Mouse (Mus musculus) MEL (cell line): Measurements from ENCODE around the gene Gm38392. TPM values are rescaled to one million over a fixed set of nuclear protein-coding genes. Genes with fewer than 3 reads are reported as not detected.

Source experiments
- DNase-seq: peaks from one replicate; pipeline ENCODE4 v3.0.0; 2011; ENCODE audit warnings: low read depth, low spot score
- H3K27ac ChIP-seq: 2 replicates; pipeline ENCODE4 v1.5.1; 2012; ENCODE audit warnings: low read depth, mild to moderate bottlenecking, control low read depth, low read length, moderate library complexity; ENCODE audit not compliant: control insufficient read depth
- H3K27me3 ChIP-seq, 2 experiments: fragments of 150-350 bp in 1 of 2; sonication (generic) in 1 of 2; 2 replicates each; pipeline ENCODE4 v1.6.1; 2012; ENCODE audit warnings: low read length in 2 of 2, mild to moderate bottlenecking in 2 of 2, improper control_type of control experiment in 1 of 2, moderate library complexity in 1 of 2; ENCODE audit not compliant: insufficient read depth in 2 of 2, control insufficient read depth in 1 of 2
- H3K36me3 ChIP-seq, 2 experiments: 2 replicates each; pipeline ENCODE4 v1.6.1; 2012 to 2014; ENCODE audit warnings: low read length in 2 of 2, improper control_type of control experiment in 1 of 2, inconsistent platforms in 1 of 2, mild to moderate bottlenecking in 1 of 2; ENCODE audit not compliant: insufficient read depth in 2 of 2, control insufficient read depth in 1 of 2
- H3K4me1 ChIP-seq, 2 experiments: fragments of 150-350 bp in 1 of 2; sonication (generic) in 1 of 2; 2 replicates each; pipeline ENCODE4 v1.6.1; 2012; ENCODE audit warnings: low read length in 2 of 2, improper control_type of control experiment in 1 of 2, mild to moderate bottlenecking in 1 of 2; ENCODE audit not compliant: insufficient read depth in 2 of 2, control insufficient read depth in 1 of 2
- H3K4me3 ChIP-seq, 2 experiments: fragments of 150-350 bp in 1 of 2; sonication (generic) in 1 of 2; 2 replicates each; pipeline ENCODE4 v1.5.1; 2012; ENCODE audit warnings: low read depth in 2 of 2, low read length in 2 of 2, mild to moderate bottlenecking in 2 of 2, moderate library complexity in 2 of 2, control low read depth in 1 of 2, improper control_type of control experiment in 1 of 2; ENCODE audit not compliant: control insufficient read depth in 1 of 2, insufficient read depth in 1 of 2
- H3K79me2 ChIP-seq: 2 replicates; pipeline ENCODE4 v1.6.1; 2012; ENCODE audit warnings: mild to moderate bottlenecking, low read length, moderate library complexity; ENCODE audit not compliant: control insufficient read depth, poor library complexity, insufficient read depth
- H3K9ac ChIP-seq: 2 replicates; pipeline ENCODE4 v1.6.1; 2012; ENCODE audit warnings: low read depth, mild to moderate bottlenecking, control low read depth, low read length, moderate library complexity; ENCODE audit not compliant: control insufficient read depth, poor library complexity, severe bottlenecking
- H3K9me3 ChIP-seq: fragments of 150-350 bp; sonication (generic); replicated peaks from 2 replicates; pipeline ENCODE4 v1.6.1; 2012; ENCODE audit warnings: mild to moderate bottlenecking, low read length, improper control_type of control experiment, moderate library complexity; ENCODE audit not compliant: insufficient read depth
- BHLHE40 ChIP-seq: IDR thresholded peaks from 2 replicates; pipeline ENCODE4 v1.6.1; 2012; ENCODE audit warnings: low read depth, mild to moderate bottlenecking, inconsistent platforms, low read length, improper control_type of control experiment, borderline replicate concordance
- CHD2 ChIP-seq: IDR thresholded peaks from 2 replicates; pipeline ENCODE4 v1.6.1; 2011; ENCODE audit warnings: low read length, improper control_type of control experiment
- CTCF ChIP-seq, 3 experiments: IDR thresholded peaks in 2 of 3; conservative IDR thresholded peaks in 1 of 3; 2 replicates each; pipeline ENCODE4 v1.5.1; 2011 to 2012; ENCODE audit warnings: low read length in 3 of 3, low read depth in 2 of 3, mild to moderate bottlenecking in 2 of 3, improper control_type of control experiment in 1 of 3, inconsistent platforms in 1 of 3, mixed read lengths in 1 of 3, moderate library complexity in 1 of 3; ENCODE audit not compliant: control insufficient read depth in 1 of 3, insufficient read depth in 1 of 3, poor library complexity in 1 of 3, severe bottlenecking in 1 of 3
- E2F4 ChIP-seq: IDR thresholded peaks from 2 replicates; pipeline ENCODE4 v1.6.1; 2011; ENCODE audit warnings: low read depth, low read length, improper control_type of control experiment, borderline replicate concordance
- GABPA ChIP-seq: IDR thresholded peaks from 2 replicates; pipeline ENCODE4 v1.6.1; 2012; ENCODE audit warnings: low read depth, mild to moderate bottlenecking, inconsistent platforms, low read length, improper control_type of control experiment, moderate library complexity
- KAT2A ChIP-seq: conservative IDR thresholded peaks from 2 replicates; pipeline ENCODE4 v1.6.1; 2012; ENCODE audit warnings: low read depth, low read length, improper control_type of control experiment, inconsistent platforms
- MAFK ChIP-seq: IDR thresholded peaks from 2 replicates; pipeline ENCODE4 v1.6.1; 2011; ENCODE audit warnings: low read depth, mild to moderate bottlenecking, low read length, improper control_type of control experiment, borderline replicate concordance
- MAX ChIP-seq: IDR thresholded peaks from 2 replicates; pipeline ENCODE4 v1.6.1; 2011; ENCODE audit warnings: low read length, improper control_type of control experiment
- NELFE ChIP-seq: IDR thresholded peaks from 2 replicates; pipeline ENCODE4 v1.6.1; 2011; ENCODE audit warnings: low read depth, low read length, improper control_type of control experiment
- RAD21 ChIP-seq: IDR thresholded peaks from 2 replicates; pipeline ENCODE4 v1.6.1; 2011; ENCODE audit warnings: mild to moderate bottlenecking, low read depth, low read length, improper control_type of control experiment
- TAL1 ChIP-seq: IDR thresholded peaks from 2 replicates; pipeline ENCODE4 v1.6.1; 2012; ENCODE audit warnings: mild to moderate bottlenecking, inconsistent platforms, low read length, moderate library complexity, mixed read lengths
- TBP ChIP-seq: IDR thresholded peaks from 2 replicates; pipeline ENCODE4 v1.8.0; 2011; ENCODE audit warnings: low read depth, low read length, improper control_type of control experiment
- UBTF ChIP-seq: IDR thresholded peaks from 2 replicates; pipeline ENCODE4 v1.6.1; 2012; ENCODE audit warnings: low read depth, mild to moderate bottlenecking, inconsistent platforms, low read length, improper control_type of control experiment, moderate library complexity, borderline replicate concordance; ENCODE audit not compliant: insufficient read depth
- ZMIZ1 ChIP-seq: IDR thresholded peaks from 2 replicates; pipeline ENCODE4 v1.6.1; 2012; ENCODE audit warnings: low read depth, mild to moderate bottlenecking, inconsistent platforms, low read length, improper control_type of control experiment, moderate library complexity
- ZNF384 ChIP-seq: IDR thresholded peaks from 2 replicates; pipeline ENCODE4 v1.6.1; 2012; ENCODE audit warnings: low read depth, mild to moderate bottlenecking, inconsistent platforms, low read length, improper control_type of control experiment
- polyA plus RNA-seq, 2 experiments: library from polyadenylated mRNA; stranded (reverse) in 1 of 2; unstranded in 1 of 2; fragments of >175 nt in 1 of 2; fragments of >200 nt in 1 of 2; gene quantifications; 2 replicates each; pipeline versions ENCODE4 v1.2.1 to v1.2.4; 2012; ENCODE audit warnings: low replicate concordance in 2 of 2, low read depth in 1 of 2; ENCODE audit not compliant: insufficient read length in 2 of 2, insufficient read depth in 1 of 2, missing spikeins in 1 of 2
- total RNA-seq: library from RNA; depleted of rRNA; stranded (reverse); fragments of 300-350 nt; gene quantifications from 2 replicates; pipeline ENCODE4 v1.2.3, GENCODE M21; 2012

The Gm38392 gene
- total and polyA plus RNA-seq, 3 experiments: 0.69 to 0.84 TPM; not detected in 1

DNA sequence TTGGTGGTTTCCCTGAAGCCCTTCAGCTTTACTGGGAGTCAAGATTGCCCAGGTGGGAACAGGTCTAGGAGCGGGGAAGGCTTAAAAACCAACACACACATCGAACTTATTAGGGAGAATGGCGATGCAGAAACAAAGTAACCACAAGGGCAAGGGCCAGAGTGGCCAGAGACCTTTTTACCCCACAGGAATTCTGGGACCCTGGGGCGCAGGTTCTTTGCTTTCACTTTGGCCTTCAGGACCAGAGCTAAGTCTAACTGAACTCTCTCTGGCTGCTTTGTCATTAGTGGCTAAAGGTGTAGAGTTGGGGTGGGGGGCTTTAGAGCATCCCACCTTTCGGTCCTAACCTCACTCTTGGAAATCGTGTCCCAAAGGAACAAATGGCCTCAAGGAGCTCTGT lies 70.9 kb downstream of the Gm38392 start:
- no peak overlapping the region for H3K27ac ChIP-seq
- peaks cover 0 to 9% of the 10 kb centered on the region in 2 experiments; a peak in 2 of 4 replicates for H3K36me3 ChIP-seq
- no peak for DNase-seq
- peaks cover 2 to 13% of the 10 kb centered on the region in 2 experiments; a peak in 3 of 4 replicates for H3K4me1 ChIP-seq
- H3K9me3 ChIP-seq: no peaks in the 10 kb centered on the region
- no peaks in the 10 kb centered on the region for H3K79me2 ChIP-seq
- H3K9ac ChIP-seq: no peak overlapping the region
- H3K4me3 ChIP-seq: no peak overlapping the region
- H3K27me3 ChIP-seq: peaks cover 2 to 7% of the 10 kb centered on the region in 2 experiments
- no peak for TF ChIP-seq MAX
- no peak for TF ChIP-seq TAL1
- TF ChIP-seq TBP: no peak

DNA sequence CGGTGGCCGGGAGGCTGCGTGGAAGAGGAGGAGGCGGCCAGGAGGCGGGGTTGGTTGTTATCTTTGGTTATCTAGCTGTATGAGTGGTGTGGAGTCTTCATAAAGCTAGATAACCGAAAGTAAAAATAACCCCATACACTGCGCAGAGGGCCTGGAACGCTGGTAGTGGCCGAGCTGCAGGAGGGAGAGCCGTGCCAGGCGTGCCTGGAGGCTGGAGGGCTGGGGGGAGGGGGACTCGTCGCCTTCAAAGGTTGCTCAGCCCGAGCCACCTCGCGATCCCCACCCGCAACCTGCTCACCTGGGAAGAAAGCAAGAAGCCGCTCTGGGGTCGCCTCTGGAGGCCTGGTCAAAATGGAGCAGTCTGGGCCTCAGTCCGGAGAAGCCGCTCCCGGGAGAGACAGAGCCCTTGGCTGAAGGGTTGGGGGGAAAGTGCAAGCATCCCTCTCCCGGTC lies 71.4 kb downstream of the Gm38392 start:
- Histone ChIP-seq H3K4me3 (no peak overlapping the region), H3K9ac (no peak overlapping the region), H3K36me3 (peaks cover 0 to 9% of the 10 kb centered on the region in 2 experiments; a peak in 2 of 4 replicates)
- TF ChIP-seq UBTF: no peak
- TF ChIP-seq ZNF384: no peak
- no peak for TF ChIP-seq GABPA
- TF ChIP-seq TAL1: no peak
- no peak for TF ChIP-seq CTCF (IDR thresholded peaks at IDR 0.05 in 2 of 3, conservative IDR thresholded peaks at IDR 0.05 in 1 of 3; ENCODE audit: control insufficient read depth in 1 of 3, insufficient read depth in 1 of 3, low read depth in 2 of 3, low read length in 3 of 3, poor library complexity in 1 of 3, severe bottlenecking in 1 of 3)
- no peak for TF ChIP-seq RAD21
- no peak for TF ChIP-seq ZMIZ1
- TF ChIP-seq E2F4: no peak
- TF ChIP-seq, all 39 proteins: peak for 0
- peaks cover 4 to 7% of the 10 kb centered on the region in 2 experiments for H3K27me3 ChIP-seq
- no peak for DNase-seq
- no peaks in the 10 kb centered on the region for H3K9me3 ChIP-seq
- H3K4me1 ChIP-seq: peaks cover 2 to 13% of the 10 kb centered on the region in 2 experiments; a peak in 3 of 4 replicates
- no peak overlapping the region for H3K27ac ChIP-seq
- H3K79me2 ChIP-seq: no peaks in the 10 kb centered on the region

DNA sequence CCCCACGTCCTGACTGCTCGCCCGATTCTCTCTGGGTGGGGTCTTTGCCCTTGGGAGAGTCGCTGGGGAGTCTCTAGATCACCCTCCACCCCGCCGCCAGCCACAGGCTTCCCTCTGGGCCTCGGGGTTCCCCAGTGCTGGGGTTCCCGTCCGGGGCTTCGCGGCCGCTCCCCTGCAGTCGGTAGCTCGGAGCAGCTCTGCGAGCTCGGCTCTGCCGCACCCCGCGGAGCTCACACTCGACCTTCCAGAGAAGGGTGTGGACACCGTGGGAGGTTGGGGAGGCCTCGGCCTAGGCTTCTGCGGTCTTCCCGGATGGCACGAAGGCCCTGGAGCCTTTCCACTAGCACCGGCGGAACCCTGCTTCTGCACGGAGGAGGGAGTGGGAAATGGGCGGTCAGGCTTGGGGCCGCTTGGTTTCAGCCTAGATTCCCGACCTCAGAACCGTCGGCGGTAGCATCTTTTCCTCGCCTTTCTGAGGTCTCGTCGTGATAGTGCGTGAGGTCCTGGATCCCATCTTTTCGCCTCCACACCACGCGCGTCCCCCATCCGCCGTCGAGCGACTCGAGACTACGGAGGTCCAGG lies 71.9 kb downstream of the Gm38392 start:
- Histone ChIP-seq H3K27ac (no peak overlapping the region), H3K9ac (no peak overlapping the region)
- TF ChIP-seq BHLHE40 (no peak), RAD21 (no peak), CHD2 (no peak), ZMIZ1 (no peak), MAFK (no peak), NELFE (no peak), TAL1 (no peak), KAT2A (no peak)
- TF ChIP-seq, all 39 proteins: peak for 0
- H3K4me1 ChIP-seq: peaks cover 2 to 13% of the 10 kb centered on the region in 2 experiments; a peak in 3 of 4 replicates
- no peak overlapping the region for H3K4me3 ChIP-seq
- H3K79me2 ChIP-seq: no peaks in the 10 kb centered on the region
- peaks cover 4 to 7% of the 10 kb centered on the region in 2 experiments for H3K27me3 ChIP-seq
- H3K9me3 ChIP-seq: no peaks in the 10 kb centered on the region
- peaks cover 0 to 9% of the 10 kb centered on the region in 2 experiments; a peak in 2 of 4 replicates for H3K36me3 ChIP-seq
- DNase-seq: no peak
